Mouse (Mus musculus) erythroblast, adult 5-6 weeks (primary cell): ENCODE data around the gene Rgs12. TPM values are rescaled to one million over a fixed set of nuclear protein-coding genes. Genes with fewer than 3 reads are reported as not detected.

Source experiments
- ATAC-seq: replicated peaks from 2 replicates; pipeline ENCODE4 v1.8.0; 2016; ENCODE audit warnings: moderate number of reproducible peaks, mild to moderate bottlenecking, moderate TSS enrichment, inconsistent platforms; ENCODE audit not compliant: poor library complexity, low FRiP score, severe bottlenecking
- total RNA-seq, 2 experiments: library from RNA; stranded (forward) in 1 of 2; stranded (reverse) in 1 of 2; fragments of 150-400 nt in 1 of 2; fragments of 200-764, 138-1000 nt in 1 of 2; gene quantifications; 2 replicates each; pipeline versions ENCODE4 v1.2.3 to v1.2.4; 2015 to 2017; ENCODE audit warnings: low replicate concordance in 2 of 2

Rgs12 gene
- total RNA-seq, 2 experiments from 2014 or later = 6.7 to 23.3 TPM

DNA sequence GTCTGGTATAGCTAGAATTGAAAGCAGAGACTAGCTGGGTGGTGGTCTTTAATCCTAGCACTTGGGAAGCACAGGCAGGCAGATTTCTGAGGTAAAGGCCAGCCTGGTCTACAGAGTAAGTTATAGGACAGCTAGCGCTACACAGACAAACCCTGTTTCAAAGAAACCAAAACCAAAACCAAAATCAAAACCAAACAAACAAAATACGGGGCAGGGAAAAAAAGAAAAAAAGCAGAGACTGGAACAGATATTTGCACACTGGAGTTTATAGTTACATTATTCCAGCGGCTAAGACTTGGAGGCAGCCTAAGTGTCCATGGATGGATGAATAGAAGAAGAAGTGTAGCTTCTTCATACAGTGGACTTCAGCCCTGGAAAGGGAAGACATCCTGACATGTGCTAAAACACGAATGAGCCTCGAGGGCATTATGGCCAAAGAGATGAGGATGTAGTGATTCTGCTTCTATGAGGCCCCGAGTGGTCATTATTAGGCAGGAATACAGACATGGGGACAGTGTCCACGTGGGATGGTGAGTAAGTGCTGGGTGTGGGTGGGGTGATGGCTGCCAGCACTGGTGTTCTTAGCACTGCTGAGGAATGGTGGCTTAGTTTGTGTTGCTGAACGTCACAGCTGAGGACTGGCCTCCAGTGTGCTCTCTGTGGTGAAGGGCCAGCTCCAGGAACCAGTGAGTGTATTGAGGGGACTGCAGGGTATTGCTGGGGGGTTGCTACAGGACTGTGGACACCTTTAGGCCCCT is 24.5 kb downstream of the Rgs12 start:
- ATAC-seq = 0 out of 2 replicates have a peak, but pooled peaks have one; percentile 14

DNA sequence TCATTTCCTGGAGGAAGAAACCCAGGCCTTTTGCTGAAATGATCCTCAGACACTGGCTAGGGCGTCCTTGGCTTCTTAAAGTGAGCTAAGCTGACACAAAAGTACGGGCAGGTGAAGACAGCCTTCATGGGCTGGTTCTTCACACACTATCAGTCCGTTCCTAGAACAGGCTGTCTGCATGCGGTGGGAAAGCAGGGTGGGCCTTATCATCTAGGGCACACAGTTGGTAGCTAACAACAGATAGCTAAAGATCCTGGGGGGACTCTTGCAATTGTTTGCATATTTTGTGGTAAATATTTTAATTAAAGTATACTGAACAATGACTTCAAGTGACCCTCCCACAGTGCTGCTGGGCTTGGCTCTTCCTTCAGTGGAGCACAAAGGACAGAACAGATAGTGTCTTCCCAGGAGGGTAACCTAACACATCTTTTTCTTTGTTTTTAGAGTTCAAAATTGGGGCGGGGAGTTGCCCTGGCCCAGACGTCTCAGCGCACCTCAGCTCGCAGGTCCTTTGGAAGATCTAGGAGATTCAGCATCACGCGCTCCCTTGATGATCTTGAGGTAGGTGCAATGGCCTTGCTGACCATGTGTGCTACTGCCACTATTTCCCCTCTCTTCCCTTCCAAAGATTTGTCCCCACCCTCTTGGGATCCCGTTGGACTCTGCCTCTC is 25.7 kb downstream of the Rgs12 start:
- ATAC-seq = peak; percentile 57

DNA sequence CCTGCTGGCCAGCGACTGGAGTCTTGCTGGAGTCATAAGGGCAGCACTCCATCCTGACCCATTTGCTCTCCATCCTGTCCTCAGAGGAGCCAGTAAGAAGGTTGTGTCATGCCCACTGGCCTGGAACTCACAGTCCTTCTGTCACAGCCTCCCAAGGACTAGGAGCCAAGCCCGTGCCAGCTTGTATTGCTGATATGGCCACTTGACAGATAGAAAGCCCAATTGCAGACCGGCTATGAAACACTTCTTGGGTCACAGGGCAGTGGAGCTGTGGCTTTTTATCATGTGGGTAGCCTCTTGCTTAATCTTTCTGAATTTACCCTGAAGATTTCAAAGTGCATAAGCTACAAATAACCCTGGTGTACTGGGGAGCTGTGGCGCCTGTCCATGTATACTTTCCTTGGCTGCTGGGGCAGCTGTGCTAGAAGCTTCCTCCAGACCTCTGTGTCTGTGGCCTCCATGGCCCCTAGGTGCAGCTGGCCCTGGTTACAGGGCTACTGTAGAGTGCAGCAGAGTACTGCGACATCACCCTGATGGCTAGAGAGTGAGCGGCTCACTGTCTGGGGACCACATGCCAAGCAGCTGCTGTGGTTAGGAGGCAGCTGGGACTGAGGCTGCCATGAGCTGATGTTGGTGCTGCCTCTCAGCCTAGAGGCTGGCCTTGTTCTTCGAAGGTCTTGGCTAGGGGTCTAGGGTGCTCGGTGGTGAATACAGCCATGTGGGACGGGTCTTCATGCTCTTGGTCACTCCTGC is 27.5 kb downstream of the Rgs12 start:
- peak; percentile 65 for ATAC-seq

DNA sequence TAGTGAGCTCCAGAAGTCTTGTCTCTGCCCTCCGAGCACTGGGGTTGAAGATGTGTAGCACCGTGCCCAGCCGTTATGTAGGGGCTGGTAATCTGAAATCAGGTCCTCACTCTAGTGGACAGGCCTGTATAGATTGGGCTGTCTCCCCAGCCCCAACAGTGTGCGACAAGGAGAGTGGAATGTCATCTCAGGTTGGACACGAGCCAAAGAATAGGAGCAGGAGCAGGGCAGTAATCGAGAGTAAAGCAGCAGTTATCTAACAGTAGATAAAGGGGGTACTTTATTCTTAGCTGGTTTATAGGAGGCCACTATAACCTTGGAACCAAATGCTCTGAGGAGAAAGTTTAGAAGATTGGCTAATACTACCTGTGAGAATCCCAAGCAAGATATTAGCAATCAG is 30.9 kb downstream of the Rgs12 start:
- 0 out of 2 replicates have a peak, but pooled peaks have one; percentile 22 for ATAC-seq

- ATAC-seq = no peak
These were observed 32.5 kb downstream of the Rgs12 start for GRCm38 (mm10) chr5:34981734-34982133.

GRCm38 (mm10) chr5:34984933-34985332 is 35.7 kb downstream of the Rgs12 start:
- ATAC-seq = no peak

- ATAC-seq = peak; percentile 68
These were observed 36.6 kb downstream of the Rgs12 start for GRCm38 (mm10) chr5:34985867-34986266.

DNA sequence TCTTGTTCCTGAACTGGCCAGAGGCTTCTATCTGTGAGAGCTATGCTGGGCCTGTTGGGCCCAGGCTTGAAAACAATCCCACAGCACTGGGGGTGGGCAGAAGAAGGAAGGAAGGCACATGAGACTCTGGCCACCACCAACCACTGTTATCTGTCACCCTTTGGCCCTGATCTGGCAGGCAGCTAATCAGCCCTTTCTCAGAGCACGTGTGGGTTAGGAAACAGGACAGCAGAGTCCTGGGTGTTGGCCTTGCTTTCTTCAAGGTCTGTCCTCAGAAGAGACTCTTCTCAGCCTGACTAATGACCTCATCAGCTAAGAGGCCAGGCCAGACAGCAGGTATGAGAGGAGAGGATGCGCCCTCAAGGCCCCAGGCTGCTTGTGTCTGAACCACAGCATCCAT is 38.2 kb downstream of the Rgs12 start:
- ATAC-seq = no peak

- no peak for ATAC-seq
These were observed 39.4 kb downstream of the Rgs12 start for GRCm38 (mm10) chr5:34988690-34989089.

GRCm38 (mm10) chr5:34989321-34989772 is 40.1 kb downstream of the Rgs12 start:
- ATAC-seq = no peak

- no peak for ATAC-seq
These were observed 49.5 kb downstream of the Rgs12 start for GRCm38 (mm10) chr5:34998754-34999153.

- no peak for ATAC-seq
These were observed 50.0 kb downstream of the Rgs12 start for GRCm38 (mm10) chr5:34999281-34999680.

GRCm38 (mm10) chr5:35000323-35000722 is 51.1 kb downstream of the Rgs12 start:
- no peak for ATAC-seq

- ATAC-seq = no peak
These were observed 51.9 kb downstream of the Rgs12 start for GRCm38 (mm10) chr5:35001144-35001543.

DNA sequence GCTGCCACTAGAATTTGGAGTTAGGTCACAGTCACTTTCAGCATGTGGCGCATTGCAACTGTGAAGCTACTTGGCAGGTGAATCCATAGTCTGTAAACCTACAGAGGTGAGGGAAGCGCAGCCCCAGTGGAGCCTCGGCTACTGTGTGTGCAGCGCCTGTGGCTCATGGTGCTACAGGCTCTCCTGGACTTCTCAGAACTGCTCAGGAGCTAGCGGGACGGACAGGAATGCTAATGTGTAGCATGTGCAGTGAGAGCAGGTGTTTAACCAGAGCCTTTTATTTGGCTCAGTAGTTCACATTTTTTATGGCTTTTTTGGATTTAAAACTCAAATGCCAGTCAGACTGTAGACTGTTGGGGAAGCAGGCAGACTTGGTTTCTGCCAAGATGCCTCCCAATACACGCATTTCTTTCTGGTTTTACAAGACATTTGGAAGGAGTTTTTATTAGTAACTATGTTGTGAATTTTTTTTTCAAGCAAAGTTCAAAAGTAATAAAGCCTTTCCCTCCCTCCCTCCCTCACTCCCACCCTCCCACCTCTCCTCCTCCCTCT is 54.4 kb downstream of the Rgs12 start:
- ATAC-seq = no peak

DNA sequence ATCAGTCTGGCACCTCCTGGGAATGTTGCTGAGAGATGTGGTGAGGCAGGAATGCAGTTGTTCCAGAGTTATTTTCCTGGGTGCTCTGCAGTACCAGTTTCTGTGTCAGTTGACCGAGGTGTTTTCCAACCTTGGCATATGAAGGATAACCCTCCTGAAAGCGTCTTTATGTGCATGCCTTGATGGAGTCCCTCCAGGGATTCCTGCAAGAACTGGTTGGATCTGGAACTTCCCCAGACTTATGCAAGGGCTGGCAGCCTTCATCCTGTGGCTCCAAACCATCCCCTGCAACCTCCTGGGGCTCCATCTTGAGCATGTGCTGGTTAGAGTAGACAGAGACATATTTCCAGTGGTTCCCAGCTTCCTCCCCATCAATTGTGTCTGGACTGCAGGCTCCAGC is 55.5 kb downstream of the Rgs12 start:
- no peak for ATAC-seq

DNA sequence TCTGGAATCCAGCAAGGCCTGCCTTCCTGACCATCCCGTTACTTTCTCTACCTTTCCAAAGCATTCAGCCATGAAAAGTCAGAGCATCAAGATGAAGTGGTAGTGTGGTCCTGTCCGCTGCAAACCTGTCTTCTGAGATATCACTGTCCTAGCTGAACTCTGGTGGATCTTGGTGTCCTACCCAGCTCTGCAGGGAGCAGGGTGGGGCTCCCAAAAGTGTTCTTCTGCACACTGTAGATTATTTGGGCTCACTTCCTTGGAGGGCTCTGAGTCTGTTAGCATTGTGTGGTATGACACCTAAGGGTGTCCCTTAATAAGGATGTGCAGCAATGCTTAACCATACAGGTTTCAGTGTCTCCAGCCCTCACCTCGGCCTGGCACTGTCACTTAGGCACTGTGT is 56.4 kb downstream of the Rgs12 start:
- peak; percentile 82 for ATAC-seq

DNA sequence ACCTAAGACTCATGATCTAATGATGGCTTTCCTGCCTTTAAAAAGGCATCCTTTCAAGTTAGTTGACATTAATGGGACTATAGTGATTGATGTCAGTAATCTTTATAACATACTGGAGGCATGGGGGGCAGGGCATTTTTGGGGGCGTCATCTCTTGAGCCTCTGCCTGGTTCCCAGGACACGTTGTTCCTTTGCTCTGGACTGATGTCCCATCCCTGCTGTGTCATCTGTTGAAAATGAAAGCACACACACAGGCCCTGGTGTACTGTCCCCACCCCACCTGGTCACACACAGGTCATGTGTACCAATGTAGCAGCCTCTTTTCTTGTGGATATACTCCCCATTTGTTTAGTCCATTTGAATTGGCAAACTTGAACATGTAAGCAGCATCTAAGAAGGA is 57.4 kb downstream of the Rgs12 start:
- ATAC-seq = no peak

DNA sequence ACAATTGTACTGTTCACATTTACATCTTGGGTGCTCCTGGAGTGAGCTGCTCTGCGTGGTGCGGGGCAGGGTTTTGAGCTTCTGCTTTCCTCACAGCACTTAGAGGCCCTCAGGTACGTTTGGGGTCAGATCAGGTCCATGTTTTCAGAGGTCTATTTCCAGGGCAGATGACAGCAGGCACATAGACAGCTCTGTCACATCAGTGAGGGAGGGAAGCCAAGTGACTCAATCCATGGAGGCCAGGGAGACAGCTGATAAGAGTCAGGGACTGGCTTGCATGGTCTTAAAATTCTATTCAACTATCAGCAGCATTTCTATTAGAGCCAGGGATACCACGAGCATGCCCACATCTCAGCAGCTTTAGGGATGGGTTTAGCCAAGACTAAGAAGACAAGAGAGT is 59.9 kb downstream of the Rgs12 start:
- ATAC-seq = no peak

DNA sequence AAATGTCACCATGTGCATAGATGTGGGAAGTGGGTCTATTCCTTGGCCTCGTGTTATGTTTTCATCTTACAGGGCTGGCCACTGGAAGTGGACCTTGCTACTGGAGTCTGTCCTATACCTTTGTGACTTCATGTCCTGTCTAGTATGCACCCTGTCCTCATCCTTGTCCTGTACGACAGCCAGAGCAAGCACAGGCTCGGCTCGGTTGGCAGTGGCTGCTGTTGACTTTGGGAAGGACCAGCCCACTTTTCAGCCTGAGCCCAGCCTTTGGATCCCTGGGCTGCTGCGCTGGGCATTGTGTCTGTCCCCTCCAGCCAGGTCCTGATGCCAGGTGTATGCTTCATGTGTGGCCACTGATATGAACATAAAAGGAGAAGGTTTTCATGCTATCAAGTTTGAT is 61.4 kb downstream of the Rgs12 start:
- ATAC-seq = no peak
